Mouse (Mus musculus) lung, postnatal 25 days (tissue): ENCODE measurements around the gene Depdc5.
"Not testable (repeated sequence)": the region's sequence is repeated elsewhere in the genome, so short reads cannot be mapped to it uniquely, and the experiment has no call there.

ENCODE experiments used
- DNase-seq: peaks from one replicate; pipeline ENCODE4 v3.0.0; 2022; ENCODE audit warnings: low spot score

Depdc5 gene

DNA sequence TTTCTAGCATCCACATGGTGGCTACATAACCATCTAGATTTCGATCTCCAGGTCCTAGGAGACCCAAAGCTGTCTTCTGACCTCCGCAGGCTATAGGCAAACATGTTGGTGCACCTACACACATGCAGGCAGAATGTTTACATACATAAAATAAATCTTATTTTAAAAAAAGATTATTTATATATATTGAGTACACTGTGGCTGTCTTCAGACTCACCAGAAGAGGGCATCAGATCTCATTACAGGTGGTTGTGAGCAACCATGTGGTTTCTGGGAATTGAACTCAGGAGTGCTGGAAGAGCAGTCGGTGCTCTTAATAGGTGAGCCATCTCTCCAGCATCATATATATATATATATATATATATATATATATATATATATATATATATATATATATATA is 50.6 kb downstream of the Depdc5 start:
- no peak for DNase-seq

GRCm38 (mm10) chr5:32919281-32919680 is 55.8 kb downstream of the Depdc5 start:
- DNase-seq: not testable (repeated sequence)

- no peak for DNase-seq
These were observed 59.4 kb downstream of the Depdc5 start for GRCm38 (mm10) chr5:32922906-32923305.

- peak; percentile 27 for DNase-seq
These were observed 67.3 kb downstream of the Depdc5 start for GRCm38 (mm10) chr5:32930761-32931160.

- DNase-seq: no peak
These were observed 71.2 kb downstream of the Depdc5 start for GRCm38 (mm10) chr5:32934654-32935053.

GRCm38 (mm10) chr5:32940586-32940985 is 77.1 kb downstream of the Depdc5 start:
- no peak for DNase-seq

GRCm38 (mm10) chr5:32941209-32941924 is 77.9 kb downstream of the Depdc5 start:
- DNase-seq: no peak

- no peak for DNase-seq
These were observed 86.6 kb downstream of the Depdc5 start for GRCm38 (mm10) chr5:32950077-32950476.

- no peak for DNase-seq
These were observed 87.3 kb downstream of the Depdc5 start for GRCm38 (mm10) chr5:32950702-32951274.

DNA sequence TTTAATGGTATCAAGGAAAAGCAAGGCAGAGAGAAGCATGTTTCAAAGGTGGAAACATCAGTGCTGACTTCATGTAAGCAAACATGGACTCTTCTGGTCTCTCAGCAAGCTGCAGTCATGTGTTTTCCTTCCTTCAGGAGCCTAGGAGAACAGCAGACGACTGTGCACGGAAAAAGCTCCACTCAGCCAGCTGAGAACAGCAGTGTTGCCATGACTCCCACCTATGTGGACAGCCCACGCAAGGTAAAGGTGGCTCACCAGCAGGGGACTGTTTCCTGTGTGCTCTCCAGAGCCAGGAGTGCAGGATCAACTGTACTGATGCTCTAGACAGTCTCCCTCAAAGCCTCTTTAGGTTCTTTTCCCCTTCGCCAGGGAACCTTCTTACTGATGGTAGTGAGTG is 92.2 kb downstream of the Depdc5 start:
- DNase-seq: no peak

DNA sequence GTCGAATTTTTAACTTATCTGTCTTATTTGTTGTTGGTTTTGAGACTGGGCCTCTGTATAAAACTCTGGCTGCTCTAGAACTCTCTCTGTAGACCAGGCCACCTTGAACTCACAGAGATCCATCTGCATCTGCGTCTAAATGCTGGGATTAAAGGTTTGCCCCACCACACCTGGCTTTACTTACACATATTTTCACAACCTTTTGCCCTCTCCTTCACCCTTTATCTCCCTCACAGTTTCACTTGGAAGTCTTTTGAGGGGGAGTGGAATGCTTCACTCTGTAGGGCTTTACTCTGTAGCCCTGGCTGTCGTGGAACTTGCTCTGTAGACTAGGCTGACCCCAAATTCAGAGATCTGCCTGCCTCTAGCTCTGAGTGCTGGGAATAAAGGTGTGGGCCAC is 98.1 kb downstream of the Depdc5 start:
- no peak for DNase-seq

GRCm38 (mm10) chr5:32962581-32962980 is 99.1 kb downstream of the Depdc5 start:
- no peak for DNase-seq

DNA sequence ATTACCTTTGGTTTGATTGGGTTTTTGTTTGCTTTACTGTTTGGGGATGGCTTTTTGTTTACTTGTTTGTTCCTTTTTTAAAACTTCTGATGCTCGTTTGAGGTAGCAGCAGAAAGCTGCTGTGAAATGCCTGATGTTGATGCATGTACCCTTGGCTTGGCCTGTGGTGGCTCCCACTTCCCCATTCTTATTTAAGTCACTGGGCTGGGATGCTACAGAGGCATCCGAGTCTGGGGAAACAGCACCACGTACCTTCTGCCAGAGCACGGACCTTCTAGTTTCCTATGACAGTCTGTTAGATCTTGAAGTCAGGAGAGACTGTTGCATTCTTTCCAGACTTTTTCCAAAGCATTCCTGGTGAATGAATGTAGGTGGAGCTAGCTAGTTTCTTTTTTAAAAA is 113.0 kb downstream of the Depdc5 start:
- no peak for DNase-seq

DNA sequence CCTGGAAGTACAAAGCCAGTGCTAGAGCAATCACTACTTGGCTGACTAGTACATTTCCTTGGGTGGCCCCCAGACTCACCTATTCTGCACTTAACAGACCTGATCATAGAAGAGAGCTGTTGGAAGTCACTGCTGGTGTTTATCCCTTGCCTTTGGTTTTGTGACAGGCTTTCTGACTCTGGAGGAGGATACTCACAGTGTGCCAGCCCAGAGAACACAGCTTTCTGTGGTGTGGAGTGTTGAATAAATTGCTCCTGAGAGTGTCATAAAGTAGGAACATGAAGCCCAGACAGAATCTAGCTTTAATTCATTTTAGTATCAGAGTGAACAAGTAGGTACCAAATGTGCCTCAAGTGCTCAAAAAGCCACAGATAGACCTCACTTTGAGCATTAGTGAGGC is 113.7 kb downstream of the Depdc5 start:
- DNase-seq: no peak

DNA sequence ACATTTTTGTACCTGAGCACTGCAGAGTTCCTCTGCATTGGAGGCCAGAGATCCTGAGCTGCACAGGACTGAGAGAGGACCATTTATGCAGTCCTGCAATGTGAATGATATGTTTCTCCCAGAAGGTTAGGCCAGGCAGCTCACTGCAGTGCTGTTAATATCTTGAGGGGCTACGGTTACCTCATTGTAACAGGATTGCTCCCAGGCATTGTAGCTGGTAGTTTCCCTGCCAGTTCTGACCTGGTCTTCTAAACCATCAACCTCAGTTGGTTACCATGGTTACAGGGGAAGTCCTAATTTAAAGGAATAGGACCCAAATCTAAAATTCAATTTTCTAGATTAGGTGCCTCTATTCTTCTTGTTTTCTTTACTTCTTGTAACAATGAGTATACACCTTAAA is 121.9 kb downstream of the Depdc5 start:
- DNase-seq: no peak

- DNase-seq: no peak
These were observed 124.4 kb downstream of the Depdc5 start for GRCm38 (mm10) chr5:32987873-32988272.

- DNase-seq: no peak
These were observed 126.6 kb downstream of the Depdc5 start for GRCm38 (mm10) chr5:32989959-32990640.

DNA sequence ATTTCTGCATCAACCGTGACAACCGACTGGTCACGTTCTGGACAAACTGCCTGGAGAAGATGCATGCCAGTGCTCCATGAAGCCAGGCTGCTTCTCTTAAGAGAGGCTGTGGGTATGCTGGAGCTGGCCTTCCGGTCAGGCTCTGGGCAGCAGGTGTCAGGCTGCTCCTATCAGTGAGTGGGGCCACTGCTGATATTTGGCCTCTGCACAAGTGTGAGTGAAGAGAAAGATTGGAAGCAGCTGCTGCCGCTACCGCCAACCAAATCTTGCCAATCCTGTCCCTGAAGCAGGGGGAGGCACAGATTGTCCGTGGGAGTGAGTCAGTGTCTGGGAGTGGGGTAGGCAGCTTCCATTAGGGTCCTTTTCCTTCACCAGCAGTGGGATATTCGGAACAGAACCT is 127.7 kb downstream of the Depdc5 start:
- DNase-seq: peak; percentile 19

DNA sequence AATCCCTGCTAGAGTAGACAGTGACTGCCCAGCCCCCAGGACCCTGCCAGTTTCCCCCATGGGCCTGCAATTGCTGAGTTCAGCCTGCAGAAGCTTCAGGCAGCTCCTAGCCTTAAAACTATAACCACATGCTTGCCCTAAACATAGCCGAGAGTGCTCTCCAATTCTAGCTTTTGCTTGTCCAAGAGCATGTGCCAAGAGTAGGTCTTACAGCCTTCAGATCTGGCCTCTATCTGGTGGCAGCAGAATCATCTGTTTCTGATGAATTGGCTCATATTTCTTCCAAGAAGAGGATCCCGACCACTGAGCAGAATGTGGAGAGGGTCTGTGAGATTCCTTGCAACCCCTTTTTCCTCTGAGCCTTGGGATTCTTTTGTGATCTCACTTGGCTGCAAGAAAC is 131.0 kb downstream of the Depdc5 start:
- no peak for DNase-seq

- DNase-seq: no peak
These were observed 132.3 kb downstream of the Depdc5 start for GRCm38 (mm10) chr5:32995756-32996155.

DNA sequence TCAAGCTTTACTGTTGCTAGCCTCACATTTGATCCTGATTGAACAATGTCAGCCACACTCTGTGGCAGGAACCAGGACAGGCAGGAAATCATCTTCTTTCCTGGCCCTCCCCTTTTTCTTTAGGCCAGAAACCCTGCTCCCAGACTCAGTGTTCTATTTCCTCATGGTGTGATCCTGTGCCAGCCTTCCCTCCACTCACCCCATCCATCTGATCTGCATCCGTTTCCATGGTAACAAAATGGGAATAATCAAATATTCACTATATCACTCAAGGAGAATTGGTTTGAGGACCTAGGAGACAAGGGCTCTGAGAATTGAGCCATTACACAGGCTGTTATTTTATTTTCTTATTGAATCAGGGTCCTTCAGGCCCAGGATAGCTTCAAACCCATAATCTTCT is 133.1 kb downstream of the Depdc5 start:
- DNase-seq: no peak

DNA sequence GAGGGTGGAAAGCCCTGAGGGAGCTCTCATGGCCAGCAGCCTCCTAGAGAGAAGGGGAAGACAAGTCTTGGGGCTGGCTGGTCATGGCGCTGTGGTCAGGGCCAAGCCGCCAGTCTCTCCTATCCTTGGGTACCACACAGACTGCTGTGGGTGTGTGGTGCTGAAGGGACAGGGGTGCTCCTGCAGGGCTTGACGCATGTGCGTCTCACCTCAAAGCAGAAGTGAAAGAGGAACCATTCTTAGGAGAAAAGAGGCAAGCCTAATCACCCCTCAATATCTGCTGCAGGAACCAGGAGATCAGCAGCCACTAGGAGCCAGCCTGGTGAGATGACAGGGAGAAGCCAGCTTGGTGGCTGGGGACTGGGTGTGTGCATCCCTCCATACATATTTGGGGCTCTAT is 134.2 kb downstream of the Depdc5 start:
- DNase-seq: peak; percentile 67

DNA sequence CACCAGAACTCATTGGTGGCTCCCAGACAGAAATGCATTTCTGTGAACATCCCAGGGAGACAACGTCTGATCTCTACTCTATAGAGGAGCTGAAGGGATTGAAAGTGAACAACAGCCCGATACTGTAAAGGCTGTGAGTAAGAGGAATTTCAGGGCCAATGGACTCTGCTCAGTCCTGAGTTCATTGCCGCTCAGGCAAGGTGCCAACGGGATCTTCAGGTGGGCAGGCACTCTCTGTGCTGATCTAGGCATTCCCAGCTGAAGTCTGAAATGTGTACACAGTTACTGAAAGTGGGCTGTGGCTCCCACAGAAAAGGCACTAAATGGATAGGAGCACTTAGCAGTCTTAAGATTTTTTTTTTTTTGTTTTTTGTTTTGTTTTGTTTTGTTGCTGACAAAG is 135.3 kb downstream of the Depdc5 start:
- DNase-seq: no peak

- no peak for DNase-seq
These were observed 137.6 kb downstream of the Depdc5 start for GRCm38 (mm10) chr5:33001111-33001510.
